Mouse (Mus musculus) cerebellum, adult 11 months (tissue): ENCODE measurements at regions not wholly inside any gene's neighbourhood (a gene's known extent, or its start where the extent isn't known, plus 50 kb on each side); places are given as distances from the start of the nearest gene placed in this dataset.
A peak's percentile ranks its signal among the peaks of the same experiment; 100 is the strongest.

Experiments used
- DNase-seq: peaks from one replicate; pipeline ENCODE4 v3.0.0; 2022

GRCm38 (mm10) chr7:79543231-79544071 is 74.0 kb downstream of the Rhcg start:
- no peak for DNase-seq

GRCm38 (mm10) chr7:79542379-79543015 is 75.0 kb downstream of the Rhcg start:
- no peak for DNase-seq

- no peak for DNase-seq
These were observed 74.1 kb upstream of the Polg start for GRCm38 (mm10) chr7:79540246-79540645.

GRCm38 (mm10) chr7:79539426-79539825 is 73.3 kb upstream of the Polg start:
- DNase-seq = no peak

- DNase-seq = no peak
These were observed 70.0 kb upstream of the Polg start for GRCm38 (mm10) chr7:79536157-79536641.

GRCm38 (mm10) chr7:79535251-79536111 is 69.3 kb upstream of the Polg start:
- peak; percentile 60 for DNase-seq

- no peak for DNase-seq
These were observed 68.7 kb upstream of the Polg start for GRCm38 (mm10) chr7:79534819-79535218.

GRCm38 (mm10) chr7:79534381-79534780 is 68.2 kb upstream of the Polg start:
- no peak for DNase-seq

- no peak for DNase-seq
These were observed 66.5 kb upstream of the Polg start for GRCm38 (mm10) chr7:79532626-79533140.

- peak; percentile 35 for DNase-seq
These were observed 65.6 kb upstream of the Polg start for GRCm38 (mm10) chr7:79531551-79532356.

GRCm38 (mm10) chr7:79531142-79531541 is 65.0 kb upstream of the Polg start:
- DNase-seq = peak; percentile 55

- peak; percentile 37 for DNase-seq
These were observed 63.3 kb upstream of the Polg start for GRCm38 (mm10) chr7:79529480-79529879.

GRCm38 (mm10) chr7:79527984-79528383 is 61.8 kb upstream of the Polg start:
- no peak for DNase-seq

GRCm38 (mm10) chr7:79525690-79526630 is 59.8 kb upstream of the Polg start:
- DNase-seq = no peak

GRCm38 (mm10) chr7:79524921-79525320 is 58.8 kb upstream of the Polg start:
- DNase-seq = no peak

- DNase-seq = no peak
These were observed 57.5 kb upstream of the Polg start for GRCm38 (mm10) chr7:79523696-79524095.

GRCm38 (mm10) chr7:79522046-79522445 is 55.9 kb upstream of the Polg start:
- DNase-seq = no peak

- peak; percentile 61 for DNase-seq
These were observed 55.1 kb upstream of the Polg start for GRCm38 (mm10) chr7:79521259-79521658.

- DNase-seq = peak; percentile 60
These were observed 54.1 kb upstream of the Polg start for GRCm38 (mm10) chr7:79520222-79520710.

- DNase-seq = no peak
These were observed 52.8 kb upstream of the Polg start for GRCm38 (mm10) chr7:79518928-79519327.
